Mouse (Mus musculus) cerebellum, adult 2 months (tissue): ENCODE data around the gene Zswim8.

Experiments used
- CTCF ChIP-seq: fragments of 200-500 bp; IDR thresholded peaks from 2 replicates; pipeline ENCODE4 v1.5.1; 2011; ENCODE audit warnings: low read depth, mild to moderate bottlenecking, control low read depth, low read length, moderate library complexity, borderline replicate concordance; ENCODE audit not compliant: insufficient read depth
- POLR2A ChIP-seq: fragments of 200-500 bp; IDR thresholded peaks from 2 replicates; pipeline ENCODE4 v1.6.1; 2011; ENCODE audit warnings: low read length, control low read depth, borderline replicate concordance; ENCODE audit not compliant: insufficient read depth

DNA sequence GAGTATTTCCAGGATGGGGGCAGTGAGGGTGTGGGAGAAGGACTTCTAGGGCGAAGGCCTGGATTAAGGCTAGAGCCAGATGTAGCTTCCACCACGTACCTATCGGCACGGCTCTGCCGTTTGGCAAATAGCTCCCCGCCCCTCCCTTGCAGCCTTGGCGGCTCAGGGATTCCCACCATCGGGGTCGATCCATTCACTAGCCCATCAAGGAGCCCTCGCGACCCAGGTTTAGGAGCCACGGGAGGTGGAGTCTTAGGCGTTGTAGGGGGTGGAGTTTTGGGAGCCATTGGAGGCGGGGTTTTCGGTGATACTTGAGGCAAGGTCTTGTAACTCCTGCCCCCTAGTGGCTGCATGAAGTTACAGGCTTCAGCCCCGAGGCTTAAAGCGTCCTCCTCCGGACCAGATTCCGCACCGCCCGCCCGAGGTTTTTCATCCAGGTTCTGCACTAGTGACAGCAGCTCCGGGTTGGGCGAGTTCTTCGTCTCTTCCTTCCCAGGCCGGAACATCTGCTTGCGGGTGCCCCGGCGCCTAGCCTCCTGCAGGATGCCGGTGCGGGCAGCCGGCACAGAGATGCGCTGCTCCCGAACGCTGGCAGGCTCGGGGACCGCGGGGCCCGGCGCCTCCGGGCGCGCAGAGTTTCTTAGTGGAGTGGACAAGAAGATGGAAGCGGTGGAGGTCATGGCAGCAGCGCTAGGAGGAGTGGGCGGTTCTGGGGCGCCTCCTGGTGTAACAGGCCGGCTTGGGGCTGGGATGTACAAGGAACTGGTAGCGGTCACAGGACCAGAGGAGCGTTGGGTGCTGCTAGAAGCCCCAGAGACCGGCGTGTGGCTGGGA lies 46.3 kb upstream of the Zswim8 start:
- TF ChIP-seq POLR2A (peak; percentile 66; the same call in 1 of the 2 replicates), CTCF (peak; percentile 82)
